Mouse (Mus musculus) liver, embryonic 11.5 days (tissue): ENCODE measurements around the gene Aga. TPM values are rescaled to one million over a fixed set of nuclear protein-coding genes. Genes with fewer than 3 reads are reported as not detected.

Experiments
- polyA plus RNA-seq: library from polyadenylated mRNA; unstranded; fragments of >200 nt; fragmentation: Nextera tagmentation; extraction: Ambion mirVana; gene quantifications from 2 replicates; pipeline ENCODE4 v1.2.1, GENCODE M21; 2014

The Aga gene
- polyA plus RNA-seq, 1 experiment from 2014 or later, result 22.8 TPM

Other genes with a start within 250 kb of the Aga start
- gene Neil3, start 127.3 kb downstream of the Aga start, polyA plus RNA-seq, result 22.1 and 24.6 TPM in 2 replicates